Mouse (Mus musculus) left cerebral cortex, adult 18-20 months (tissue): ENCODE results near the gene Ets2. TPM values are rescaled to one million over a fixed set of nuclear protein-coding genes. Genes with fewer than 3 reads are reported as not detected.

Experiments used
- DNase-seq, 2 experiments: peaks; one replicate each; pipeline ENCODE4 v3.0.0; 2021 to 2022; ENCODE audit warnings: low spot score in 2 of 2, mixed read lengths in 1 of 2
- long read RNA-seq, 2 experiments: library from polyadenylated mRNA; stranded (forward); transcript quantifications; one replicate each; pipeline ENCODE4 v2.0.0; 2021
- total RNA-seq, 2 experiments: library from RNA; stranded (reverse); gene quantifications; 2 replicates each; pipeline ENCODE4 v1.2.3; 2021

The Ets2 gene
- 10 to 100 TPM; 68.8 to 78.1 TPM for total RNA-seq
- long read RNA-seq, experiment 1, transcript Ets2-205 (1 exons, 3,312 nt), result minor isoform, 8 of 34 reads
- long read RNA-seq, experiment 1, transcript Ets2-201 (10 exons, 3,890 nt), result major isoform, 21 of 34 reads
- long read RNA-seq, experiment 1, partial matches to known transcripts, result 5 of 34 reads
- long read RNA-seq, experiment 1, other reads (novel, unspliced or antisense), result 0 of 34 reads
- long read RNA-seq, experiment 2, transcript Ets2-201 (10 exons, 3,890 nt), result major isoform, 11 of 18 reads
- long read RNA-seq, experiment 2, partial matches to known transcripts, result 3 of 18 reads
- long read RNA-seq, experiment 2, other reads (novel, unspliced or antisense), result 0 of 18 reads

- peak; percentile 90 to 94 for DNase-seq
Measured at GRCm38 (mm10) chr16:95701802-95702561, at the start of gene Ets2. Gene Ets2 (plus strand): TSS chr16:95702075.

GRCm38 (mm10) chr16:95654204-95654611 is 47.7 kb upstream of the Ets2 start:
- DNase-seq, result peak in 1 of 2 experiments; percentile 17

GRCm38 (mm10) chr16:95656535-95656934 is 45.3 kb upstream of the Ets2 start:
- no peak for DNase-seq

GRCm38 (mm10) chr16:95657187-95657586 is 44.7 kb upstream of the Ets2 start:
- DNase-seq, result no peak

GRCm38 (mm10) chr16:95657756-95658155 is 44.1 kb upstream of the Ets2 start:
- no peak for DNase-seq

- peak; percentile 22 to 54 for DNase-seq
Measured at GRCm38 (mm10) chr16:95658836-95659430, 42.9 kb upstream of the Ets2 start.

- no peak for DNase-seq
Measured at GRCm38 (mm10) chr16:95659461-95659860, 42.4 kb upstream of the Ets2 start.

- no peak for DNase-seq
Measured at GRCm38 (mm10) chr16:95660909-95661308, 41.0 kb upstream of the Ets2 start.

- DNase-seq, result peak; percentile 19 to 31
Measured at GRCm38 (mm10) chr16:95665472-95666131, 36.3 kb upstream of the Ets2 start.

GRCm38 (mm10) chr16:95666288-95666687 is 35.6 kb upstream of the Ets2 start:
- peak in 1 of 2 experiments; percentile 24 for DNase-seq

GRCm38 (mm10) chr16:95667395-95668150 is 34.3 kb upstream of the Ets2 start:
- peak in 1 of 2 experiments; percentile 26 for DNase-seq

- DNase-seq, result no peak
Measured at GRCm38 (mm10) chr16:95668151-95668993, 33.5 kb upstream of the Ets2 start.

- no peak for DNase-seq
Measured at GRCm38 (mm10) chr16:95674452-95674921, 27.4 kb upstream of the Ets2 start.

- DNase-seq, result no peak
Measured at GRCm38 (mm10) chr16:95675212-95675611, 26.7 kb upstream of the Ets2 start.

GRCm38 (mm10) chr16:95676668-95677067 is 25.2 kb upstream of the Ets2 start:
- DNase-seq, result no peak

GRCm38 (mm10) chr16:95682431-95682892 is 19.4 kb upstream of the Ets2 start:
- DNase-seq, result no peak

- DNase-seq, result no peak
Measured at GRCm38 (mm10) chr16:95685807-95686206, 16.1 kb upstream of the Ets2 start.

- no peak for DNase-seq
Measured at GRCm38 (mm10) chr16:95686246-95686645, 15.6 kb upstream of the Ets2 start.

GRCm38 (mm10) chr16:95686901-95687300 is 15.0 kb upstream of the Ets2 start:
- DNase-seq, result no peak
